Mouse (Mus musculus) adipocyte (in vitro differentiated cells): Measurements from ENCODE around the gene Fam43a.

Experiments
- DNase-seq: peaks from one replicate; pipeline ENCODE4 v3.0.0-alpha.2; 2016; ENCODE audit warnings: low spot score

Gene Fam43a

DNA sequence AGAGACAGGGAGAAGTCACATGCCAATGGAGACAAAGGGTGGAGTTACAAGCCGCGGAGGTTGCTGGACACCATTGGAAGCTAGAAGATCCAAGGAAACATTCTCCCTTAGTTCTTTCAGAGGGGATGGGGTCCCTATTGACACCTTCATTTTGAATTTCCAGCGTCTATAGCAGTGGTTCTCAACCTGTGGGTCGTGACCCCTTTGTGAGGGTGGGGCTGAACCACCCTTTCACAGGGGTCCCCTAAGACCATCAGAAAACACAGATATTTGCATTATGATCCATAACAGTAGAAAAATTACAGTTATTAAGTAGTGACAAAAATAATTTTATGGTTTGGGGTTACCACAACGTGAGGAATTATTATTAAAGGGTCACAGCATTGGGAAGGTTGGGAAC, 30.0 kb downstream of the Fam43a start:
- no peak for DNase-seq

DNA sequence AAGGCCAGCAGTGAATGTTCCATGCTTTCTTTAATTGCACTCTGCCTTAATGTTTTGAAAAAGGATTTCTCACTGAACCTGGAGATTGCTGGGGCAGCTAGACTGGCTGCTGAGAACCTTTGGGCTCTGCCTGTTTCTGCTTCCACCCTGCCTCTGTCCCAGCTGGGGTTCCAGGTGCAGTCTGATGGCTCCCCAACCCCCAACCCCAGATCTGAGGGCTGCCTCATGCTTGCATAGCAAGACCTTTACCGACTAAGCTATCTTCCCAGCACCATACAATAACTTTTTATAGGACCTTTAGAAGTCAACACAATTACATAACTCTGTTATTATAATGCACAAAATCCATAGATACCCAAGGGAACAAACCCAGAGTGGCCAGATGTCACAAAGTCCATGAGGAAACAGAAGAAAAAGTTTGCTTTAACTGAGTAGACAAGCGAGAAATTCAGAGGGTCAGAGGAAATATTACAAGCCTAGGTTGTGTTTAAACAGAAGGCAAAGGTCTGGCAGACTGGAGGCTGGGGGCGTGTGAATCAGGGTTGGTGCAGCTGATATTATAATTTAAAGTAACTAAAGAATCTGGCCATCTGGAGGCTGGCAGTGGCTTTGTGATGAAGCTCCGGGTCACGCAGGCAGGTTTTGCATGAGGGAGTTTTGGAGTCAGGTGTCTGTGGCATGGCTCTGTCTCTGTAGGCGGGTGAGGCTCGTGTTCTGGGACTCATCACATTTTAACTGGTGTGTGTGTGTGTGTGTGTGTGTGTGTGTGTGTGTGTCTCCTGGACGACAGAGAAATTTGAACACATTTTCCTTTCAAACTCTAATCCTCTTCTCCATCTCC, 34.6 kb downstream of the Fam43a start:
- DNase-seq, result no peak

- DNase-seq, result no peak
Observed at GRCm38 (mm10) chr16:30638586-30638985, 39.1 kb downstream of the Fam43a start.

- DNase-seq, result peak; percentile 52
Observed at GRCm38 (mm10) chr16:30640591-30640990, 41.1 kb downstream of the Fam43a start.

DNA sequence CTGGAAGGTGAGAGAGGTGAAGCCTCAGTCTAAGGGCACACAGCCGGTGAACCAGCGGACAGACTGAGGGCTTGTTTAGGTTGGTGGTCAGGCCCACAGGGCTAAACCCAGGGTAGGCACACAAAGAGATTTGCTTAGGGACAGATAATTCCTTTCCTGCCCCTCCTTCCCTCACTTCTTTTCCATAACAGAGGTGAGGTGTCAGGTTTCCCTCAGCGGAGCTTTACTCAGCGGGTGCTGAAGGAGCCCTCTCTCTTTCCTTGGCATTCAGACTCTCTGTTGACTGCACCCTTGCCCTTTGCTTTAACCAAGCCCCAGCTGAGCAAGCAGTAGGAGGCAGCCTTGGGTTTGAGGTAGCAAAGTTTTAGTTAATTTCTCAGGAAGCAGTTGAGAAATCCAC, 41.9 kb downstream of the Fam43a start:
- peak; percentile 16 for DNase-seq

DNA sequence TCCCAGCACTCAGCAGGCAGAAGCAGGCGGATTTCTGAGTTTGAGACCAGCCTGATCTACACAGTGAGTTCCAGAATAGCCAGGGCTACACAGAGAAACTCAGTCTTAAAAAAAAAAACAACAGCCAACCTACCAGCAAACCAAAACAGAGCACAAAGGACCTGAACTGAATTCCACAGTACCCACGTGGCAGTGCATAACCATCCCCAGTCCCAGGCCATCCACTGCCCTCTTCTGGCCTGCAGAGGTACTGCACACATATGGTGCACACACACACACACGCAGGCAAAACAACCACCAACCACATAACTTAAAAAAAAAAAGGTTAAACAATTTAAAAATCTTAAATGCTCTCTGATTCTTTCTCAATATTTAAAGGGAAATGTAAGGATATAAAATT, 42.7 kb downstream of the Fam43a start:
- no peak for DNase-seq

- no peak for DNase-seq
Observed at GRCm38 (mm10) chr16:30644981-30645380, 45.5 kb downstream of the Fam43a start.

- DNase-seq, result peak; percentile 72
Observed at GRCm38 (mm10) chr16:30645841-30646558, 46.5 kb downstream of the Fam43a start.

- DNase-seq, result no peak
Observed at GRCm38 (mm10) chr16:30646856-30647255, 47.3 kb downstream of the Fam43a start.

GRCm38 (mm10) chr16:30651292-30651691, 51.8 kb downstream of the Fam43a start:
- no peak for DNase-seq
